In the genomic region with DNA sequence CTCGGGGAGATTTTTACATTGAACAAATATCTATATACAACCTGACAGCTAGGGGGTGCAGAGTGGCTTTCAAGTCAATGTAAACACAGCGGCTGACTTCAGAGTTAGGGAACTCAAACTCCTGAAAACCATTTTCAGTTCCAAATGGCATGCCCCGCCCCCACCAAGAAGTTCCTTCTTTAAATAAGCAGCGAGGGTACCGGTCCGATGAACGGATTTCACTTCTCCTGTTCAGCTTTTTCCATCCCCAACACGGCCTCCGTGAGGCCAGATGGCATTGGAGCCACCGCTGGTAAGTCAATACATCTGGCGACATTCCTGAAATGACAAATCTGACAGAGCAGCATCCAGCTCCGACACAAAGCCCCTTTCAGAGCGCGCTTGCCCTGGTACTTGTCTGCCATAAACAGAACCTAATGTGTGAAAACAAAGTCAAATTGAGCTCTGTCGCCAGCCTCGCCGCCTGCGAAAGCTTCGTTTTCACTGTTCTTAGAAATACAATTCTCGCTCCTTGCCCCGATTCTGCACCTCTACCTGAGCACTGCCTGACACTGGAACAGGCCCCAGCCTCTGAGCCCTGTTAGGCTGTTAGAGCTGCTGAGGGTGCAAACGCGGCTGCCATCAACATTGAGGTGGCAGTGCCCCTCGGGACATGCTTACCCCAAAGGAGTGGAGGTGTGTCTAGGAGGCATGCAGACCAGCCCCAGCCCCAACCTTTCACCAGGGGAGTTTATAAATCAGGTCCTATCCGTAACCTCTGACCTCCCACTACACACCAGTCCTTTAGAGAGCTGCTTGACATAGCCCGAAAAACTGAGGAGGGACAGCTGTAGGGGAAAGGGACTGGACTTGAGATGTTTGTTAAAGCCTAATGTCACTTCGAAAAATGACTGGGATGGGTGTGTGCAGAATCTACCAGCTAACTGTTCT, we compare ENCODE assay signal across 8 mouse cellular contexts.
DNase-seq lines count a peak whose midpoint lies in the region; ATAC-seq lines count a peak whose summit lies in the region.

No protein-coding gene starts in this region.

- peak overlapping the region; percentile 29 for H3K4me3 ChIP-seq in embryonic facial prominence, embryonic 14.5 days (ENCODE audit: low read depth, low read length)

- peak overlapping the region; percentile 55 for H3K4me2 ChIP-seq in embryonic facial prominence, embryonic 14.5 days (ENCODE audit: low read depth, low read length)

- peak; percentile 54 for DNase-seq in layer of hippocampus, adult 11-12 months (ENCODE audit: low spot score)
- DNase-seq in layer of hippocampus, adult 9-10 months (ENCODE audit: low spot score): no peak
- DNase-seq in embryonic facial prominence, embryonic 14.5 days (ENCODE audit: low spot score): peak; percentile 94
- DNase-seq in heart, postnatal 36 days: peak; percentile 4 to 27
- DNase-seq in layer of hippocampus, postnatal 14 days (ENCODE audit: low spot score in 2 of 2): peak; percentile 12 to 13
- DNase-seq in lung, postnatal 14 days: peak; percentile 61
- DNase-seq in right cerebral cortex, postnatal 36 days (ENCODE audit: low spot score in 2 of 2): peak; percentile 4 to 11
- DNase-seq in ovary, adult 18-20 months (ENCODE audit: low spot score): no peak

- peak overlapping the region; percentile 46 for H3K9ac ChIP-seq in embryonic facial prominence, embryonic 14.5 days (ENCODE audit: low read depth, low read length)

- H3K27ac ChIP-seq in embryonic facial prominence, embryonic 14.5 days (replicated peaks; ENCODE audit: low read depth, low read length): peak overlapping the region; percentile 80

- intact Hi-C loops in heart, postnatal 36 days (cut with DNase I): no loop called here

- 13% methylated on average over 27 of the region's 27 CpGs for WGBS in embryonic facial prominence, embryonic 14.5 days

- ATAC-seq in embryonic facial prominence, embryonic 14.5 days (ENCODE audit: low read depth): peak; percentile 60

- no peaks in the 10 kb centered on the region for H3K27me3 ChIP-seq in embryonic facial prominence, embryonic 14.5 days (replicated peaks; ENCODE audit: control insufficient read depth, insufficient read depth, low read length)

- no peaks in the 10 kb centered on the region for H3K9me3 ChIP-seq in embryonic facial prominence, embryonic 14.5 days (ENCODE audit: control insufficient read depth, low read length)

- peaks cover 14% of the 10 kb centered on the region for H3K4me1 ChIP-seq in embryonic facial prominence, embryonic 14.5 days (ENCODE audit: control insufficient read depth, insufficient read depth, low read length)

- H3K36me3 ChIP-seq in embryonic facial prominence, embryonic 14.5 days (ENCODE audit: control insufficient read depth, insufficient read depth, low read length): no peaks in the 10 kb centered on the region

Comparison
In these comparisons a context has a peak if more than half of its experiments do, and no peak if none do; other contexts are left out.
1. DNase-seq: peak in layer of hippocampus, adult 11-12 months (single experiment), embryonic facial prominence, embryonic 14.5 days (single experiment), heart, postnatal 36 days (2 of 2), layer of hippocampus, postnatal 14 days (2 of 2), lung, postnatal 14 days (single experiment) and right cerebral cortex, postnatal 36 days (2 of 2); none in layer of hippocampus, adult 9-10 months (single experiment) and ovary, adult 18-20 months (single experiment).